Mouse (Mus musculus) heart, adult 8-10 months (tissue): ENCODE results near the gene Fam198b. TPM values are rescaled to one million over a fixed set of nuclear protein-coding genes. Genes with fewer than 3 reads are reported as not detected.

Experiments used
- DNase-seq: peaks from one replicate; pipeline ENCODE4 v3.0.0; 2022; ENCODE audit warnings: low spot score
- total RNA-seq, 4 experiments: library from RNA; stranded (reverse); gene quantifications; 2 replicates each; pipeline ENCODE4 v1.2.4; 2022

Fam198b gene
- total RNA-seq, 4 experiments from 2014 or later: 10.0 to 15.6 (median 15.2) TPM

- DNase-seq: no peak
Observed at GRCm38 (mm10) chr3:79983961-79984419, 99.7 kb downstream of the Fam198b start.

- no peak for DNase-seq
Observed at GRCm38 (mm10) chr3:79984542-79984941, 100.2 kb downstream of the Fam198b start.

GRCm38 (mm10) chr3:79989250-79989649, 104.9 kb downstream of the Fam198b start:
- DNase-seq: no peak

GRCm38 (mm10) chr3:79989911-79990310, 105.6 kb downstream of the Fam198b start:
- DNase-seq: no peak

- DNase-seq: no peak
Observed at GRCm38 (mm10) chr3:79990480-79990879, 106.1 kb downstream of the Fam198b start.

- peak; percentile 61 for DNase-seq
Observed at GRCm38 (mm10) chr3:79994029-79994539, 109.8 kb downstream of the Fam198b start.

GRCm38 (mm10) chr3:79995726-79996125, 111.4 kb downstream of the Fam198b start:
- DNase-seq: no peak

Other genes starting within 250 kb of the Fam198b start
- 1 to 10 TPM; 1.0 to 2.1 (median 2.0) TPM for gene Rxfp1, start 146.7 kb upstream of the Fam198b start, total RNA-seq
- gene Tmem144, start 31.8 kb upstream of the Fam198b start, total RNA-seq: 10 to 100 TPM; 14.9 to 20.3 (median 16.1) TPM